Mouse (Mus musculus): ENCODE results near the gene Naa40.

Gene Naa40

GRCm38 (mm10) chr19:7180756-7181405 lies 60.1 kb downstream of the Naa40 start:
- DNase-seq: no peak

GRCm38 (mm10) chr19:7178841-7179452 lies 62.0 kb downstream of the Naa40 start:
- DNase-seq: no peak

DNA sequence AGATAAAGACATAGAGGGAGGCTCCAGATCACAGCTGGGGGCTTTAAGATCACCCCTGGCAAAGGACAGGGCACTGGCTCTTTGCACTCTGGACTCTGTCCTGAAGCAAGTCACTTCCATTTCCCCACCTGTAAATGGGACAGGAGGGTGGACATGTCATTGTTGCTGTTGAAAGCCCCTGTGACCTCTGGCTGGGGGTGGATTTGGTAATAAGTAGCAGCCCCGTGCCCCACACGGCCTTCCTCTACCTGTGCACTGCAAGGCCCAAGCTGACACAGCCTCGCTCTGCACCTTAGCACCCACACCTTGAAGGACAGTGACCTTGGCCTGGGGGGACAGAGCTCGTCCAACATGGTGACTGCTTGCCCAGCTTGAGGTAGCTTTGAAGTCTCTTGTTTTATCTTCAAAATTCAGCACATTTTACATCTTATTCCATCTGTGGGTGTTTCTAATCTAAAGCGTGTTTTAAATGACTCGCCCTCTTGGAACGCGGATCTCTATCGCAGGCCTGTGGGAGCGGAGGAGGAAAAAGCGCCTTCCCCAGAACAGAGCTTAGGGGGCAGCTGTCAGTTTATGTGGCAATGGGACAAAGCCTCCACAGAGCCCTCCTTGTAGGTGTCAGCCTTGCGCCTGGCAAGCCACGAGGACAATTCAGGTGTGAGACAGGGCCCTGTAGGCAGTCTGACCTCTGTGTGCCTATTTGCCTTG lies 63.0 kb downstream of the Naa40 start:
- no peak for DNase-seq

GRCm38 (mm10) chr19:7176041-7176696 lies 64.8 kb downstream of the Naa40 start:
- DNase-seq: no peak

All from embryo, embryonic 11 days (tissue).